Mouse (Mus musculus): ENCODE data around the gene Agr3.

Gene Agr3

DNA sequence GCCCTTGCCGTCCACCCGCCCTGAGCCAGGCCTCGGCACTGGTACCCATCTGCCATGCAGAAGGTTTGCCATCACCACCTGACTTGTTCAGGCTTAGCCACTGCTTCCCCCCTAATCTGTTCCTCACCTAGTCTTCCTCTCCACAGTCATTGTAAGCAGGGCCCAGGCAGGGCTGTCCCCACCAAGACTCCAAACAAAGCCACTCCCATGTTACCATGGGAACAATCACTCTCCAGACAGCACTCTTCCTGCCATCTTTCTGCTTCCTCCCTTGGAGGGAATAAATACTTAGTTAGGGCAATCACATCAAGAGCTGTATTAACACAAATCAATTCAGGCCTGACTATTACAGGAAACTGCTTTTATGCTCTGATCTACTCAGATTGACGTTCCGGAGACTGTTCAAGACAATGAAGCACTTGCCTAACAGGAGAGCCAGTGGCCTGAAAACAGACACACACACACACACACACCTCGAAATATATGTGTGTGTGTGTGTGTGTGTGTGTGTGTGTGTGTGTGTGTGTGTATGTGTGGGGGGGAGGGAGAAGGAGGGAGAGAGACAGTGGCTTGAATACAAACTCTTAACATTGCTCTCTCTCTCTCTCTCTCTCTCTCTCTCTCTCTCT, 56.4 kb downstream of the Agr3 start:
- in situ Hi-C loops (cut with MboI; ENCODE audit: low sequenced_read_pairs): no loop called here

DNA sequence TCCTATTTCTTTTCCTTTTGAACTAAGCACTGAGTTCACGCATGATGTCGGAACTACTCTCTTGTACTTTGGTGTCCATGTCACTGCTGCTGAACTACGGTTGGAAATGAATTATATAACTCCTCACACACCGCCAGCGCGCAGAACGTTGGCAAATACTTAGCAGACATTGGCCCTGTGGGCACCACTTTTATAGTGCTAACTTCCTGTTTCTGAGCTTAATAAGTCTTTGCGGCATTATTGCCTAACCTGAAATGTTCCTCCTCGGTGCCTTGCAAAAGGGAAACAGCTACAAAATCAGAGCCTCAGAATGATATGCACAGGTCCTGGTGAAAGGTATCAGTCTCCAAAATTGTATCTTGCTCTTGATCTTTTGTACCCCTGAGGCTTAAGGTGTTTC, 58.1 kb downstream of the Agr3 start:
- in situ Hi-C loops (cut with MboI; ENCODE audit: low sequenced_read_pairs): no loop called here

DNA sequence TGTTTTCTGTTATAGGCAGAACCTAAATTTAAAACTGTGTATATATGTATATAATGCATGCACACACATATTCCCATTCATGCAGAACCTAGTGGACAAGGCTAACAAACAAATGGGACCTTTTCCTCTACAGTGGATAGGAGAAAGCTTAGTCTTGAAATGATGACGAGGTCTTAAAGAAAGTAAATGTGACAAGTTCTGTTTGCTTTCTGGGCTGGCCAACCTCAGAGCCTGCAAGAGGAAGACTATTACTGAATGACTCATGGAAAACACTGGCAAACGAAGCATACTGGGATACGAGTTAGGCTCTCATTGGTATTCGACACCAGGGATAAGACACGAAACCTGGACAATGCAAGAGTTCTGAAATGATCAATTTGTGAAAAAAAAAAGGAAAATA, 59.3 kb downstream of the Agr3 start:
- in situ Hi-C loops (cut with MboI; ENCODE audit: low sequenced_read_pairs): no loop called here

DNA sequence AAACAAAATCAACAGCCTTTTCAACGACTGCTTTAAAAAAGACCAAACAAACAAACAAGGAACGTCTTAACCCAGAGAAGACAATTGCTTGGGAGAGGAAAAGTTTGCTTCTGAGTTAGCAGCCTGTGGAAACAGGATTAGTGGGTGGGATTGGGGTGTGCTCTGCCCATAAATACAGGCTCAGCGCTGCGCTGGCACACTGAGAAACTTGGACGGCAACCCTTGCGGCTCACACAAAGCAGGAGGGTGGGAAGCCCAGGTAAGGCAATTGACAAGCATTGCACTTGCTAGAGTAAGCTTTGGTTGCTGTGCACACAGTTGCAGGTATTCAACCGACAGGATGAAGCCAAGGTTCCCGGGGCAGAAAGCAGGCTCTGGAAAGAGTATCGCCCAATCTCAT, 67.3 kb downstream of the Agr3 start, which contains the start of gene Agr2:
Gene Agr2 (plus strand): TSS at position 197 of the 400 bp plus-strand sequence.
- in situ Hi-C loops (cut with MboI; ENCODE audit: low sequenced_read_pairs): no loop called here

DNA sequence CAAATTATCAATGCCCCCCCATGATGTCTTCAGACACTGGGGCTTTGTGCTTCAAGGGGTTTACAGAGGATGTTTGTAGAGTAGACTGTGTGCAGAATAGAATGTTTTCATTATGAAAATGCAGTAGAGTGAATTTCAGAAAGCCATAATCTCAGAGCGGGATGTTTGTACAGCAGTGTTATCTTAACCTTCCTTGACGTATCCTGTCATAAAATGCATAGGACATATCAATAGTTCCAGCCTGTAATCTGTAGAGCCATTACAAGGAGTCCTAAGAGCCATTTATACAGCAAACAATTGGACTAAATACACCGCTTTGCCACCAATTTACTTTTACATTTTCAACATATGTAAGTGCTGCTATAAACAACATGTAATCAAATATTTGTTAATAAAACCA, 68.2 kb downstream of the Agr3 start:
- in situ Hi-C loops (cut with MboI; ENCODE audit: low sequenced_read_pairs): no loop called here

DNA sequence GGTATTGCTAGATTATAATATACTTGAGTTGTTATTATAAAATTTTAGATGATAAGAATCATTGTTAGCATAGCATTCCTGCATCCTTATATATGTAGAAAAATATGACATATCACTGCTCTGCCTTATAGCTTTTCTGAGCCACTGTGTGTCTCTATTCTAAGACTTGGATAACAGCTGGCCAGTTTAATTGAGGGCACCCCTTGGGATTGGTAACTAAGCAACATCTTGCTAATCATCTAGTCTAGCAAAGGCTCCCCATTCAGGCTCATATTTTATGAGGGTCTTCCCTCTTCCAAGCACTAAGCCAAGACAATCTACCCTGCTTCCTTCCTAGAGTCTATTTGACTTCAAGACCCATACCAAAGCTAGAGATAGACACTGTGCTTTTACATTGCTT, 68.7 kb downstream of the Agr3 start:
- in situ Hi-C loops (cut with MboI; ENCODE audit: low sequenced_read_pairs): no loop called here

DNA sequence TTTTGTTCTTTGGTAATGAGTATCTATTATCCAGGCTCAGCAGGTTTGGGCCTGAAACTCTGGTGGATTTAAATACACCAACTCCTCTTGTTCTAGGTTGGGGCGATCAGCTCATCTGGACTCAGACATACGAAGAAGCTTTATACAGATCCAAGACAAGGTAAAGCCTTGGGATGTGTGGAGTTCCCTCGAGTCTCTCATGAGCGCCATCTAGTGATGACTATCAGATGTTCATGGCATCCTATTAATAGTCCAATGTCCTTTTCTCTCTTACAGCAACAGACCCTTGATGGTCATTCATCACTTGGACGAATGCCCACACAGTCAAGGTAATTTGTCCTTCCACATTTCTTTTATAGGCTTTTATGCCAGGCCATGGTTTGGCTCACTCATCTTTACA, 70.4 kb downstream of the Agr3 start:
- in situ Hi-C loops (cut with MboI; ENCODE audit: low sequenced_read_pairs): no loop called here
